Comparison of ENCODE assay signal across 32 mouse cellular contexts in genomic region chr5:103612316-103612715, GRCm38 (mm10). TPM values are rescaled to one million over a fixed set of nuclear protein-coding genes. Genes with fewer than 3 reads are reported as not detected.
DNase-seq lines count a peak whose midpoint lies in the region; ATAC-seq and TF ChIP-seq lines count a peak whose summit lies in the region.
"Had no signal": no experiment of that assay in that cellular context is flagged by ENCODE, and none has a peak within 500 bp of the region (broad histone marks: within the 10 kb centered on the region; RNA-seq: fewer than 3 reads in every experiment).

No protein-coding gene starts in this region.

- H3K9ac ChIP-seq in intestine, postnatal 0 days (ENCODE audit: low read depth, low read length): no peak overlapping the region
- no peak overlapping the region for H3K9ac ChIP-seq in intestine, embryonic 15.5 days
- H3K9ac ChIP-seq in lung, postnatal 0 days (replicated peaks; ENCODE audit: low read depth): no peak overlapping the region
- H3K9ac ChIP-seq: embryonic facial prominence, embryonic 15.5 days; forebrain, embryonic 15.5 days; heart, embryonic 15.5 days; limb, embryonic 13.5 days; liver, embryonic 15.5 days; neural tube, embryonic 12.5 days had no signal

- H3K27me3 ChIP-seq in intestine, postnatal 0 days (replicated peaks; ENCODE audit: control insufficient read depth, insufficient read depth, low read length): no peaks in the 10 kb centered on the region
- no peaks in the 10 kb centered on the region for H3K27me3 ChIP-seq in intestine, embryonic 15.5 days (replicated peaks)
- no peaks in the 10 kb centered on the region for H3K27me3 ChIP-seq in lung, postnatal 0 days (replicated peaks; ENCODE audit: insufficient read depth, low read length)
- H3K27me3 ChIP-seq: embryonic facial prominence, embryonic 15.5 days; forebrain, embryonic 15.5 days; heart, embryonic 15.5 days; limb, embryonic 13.5 days; liver, embryonic 15.5 days; neural tube, embryonic 12.5 days had no signal

- TF ChIP-seq EP300 in lung, postnatal 0 days (IDR thresholded peaks at IDR 0.05): no peak

- peak; percentile 42 to 45 for DNase-seq in lung, adult 18-20 months
- DNase-seq in lung, postnatal 25 days (ENCODE audit: low spot score): no peak
- no peak for DNase-seq in lung, postnatal 0 days (ENCODE audit: low spot score)
- DNase-seq in lung, postnatal 36 days: peak; percentile 72
- DNase-seq in left cerebral cortex, postnatal 10 days (ENCODE audit: extremely low spot score in 1 of 2, low spot score in 2 of 2): no peak
- DNase-seq: adrenal gland, adult 2 months; cerebellum, adult 11 months; cerebellum, adult 9-11 months; gastrocnemius, postnatal 14 days; heart, adult 18-20 months; kidney, adult 11 months; kidney, postnatal 10 days; layer of hippocampus, postnatal 36 days; midbrain, embryonic 14.5 days; right cerebral cortex, postnatal 14 days; thymus, postnatal 14 days had no signal

- H3K27ac ChIP-seq in intestine, postnatal 0 days (ENCODE audit: low read depth, low read length): no peak overlapping the region
- H3K27ac ChIP-seq in intestine, embryonic 15.5 days: no peak overlapping the region
- H3K27ac ChIP-seq in lung, postnatal 0 days (ENCODE audit: low read length): no peak overlapping the region
- H3K27ac ChIP-seq: embryonic facial prominence, embryonic 15.5 days; forebrain, embryonic 15.5 days; heart, embryonic 15.5 days; limb, embryonic 13.5 days; liver, embryonic 15.5 days; neural tube, embryonic 12.5 days had no signal

- TF ChIP-seq CTCF in intestine, postnatal 0 days (IDR thresholded peaks at IDR 0.05; ENCODE audit: low read depth): peak; percentile 37
- TF ChIP-seq CTCF in lung, postnatal 0 days (IDR thresholded peaks at IDR 0.05): peak; percentile 68

- H3K4me2 ChIP-seq in intestine, postnatal 0 days (replicated peaks; ENCODE audit: low read depth): no peak overlapping the region
- no peak overlapping the region for H3K4me2 ChIP-seq in intestine, embryonic 15.5 days (replicated peaks)
- H3K4me2 ChIP-seq in lung, postnatal 0 days (replicated peaks; ENCODE audit: low read depth, low read length): no peak overlapping the region
- H3K4me2 ChIP-seq: embryonic facial prominence, embryonic 15.5 days; forebrain, embryonic 15.5 days; heart, embryonic 15.5 days; limb, embryonic 13.5 days; liver, embryonic 15.5 days; neural tube, embryonic 12.5 days had no signal

- no peaks in the 10 kb centered on the region for H3K4me1 ChIP-seq in intestine, postnatal 0 days (replicated peaks; ENCODE audit: control insufficient read depth, insufficient read depth, low read length)
- H3K4me1 ChIP-seq in intestine, embryonic 15.5 days (replicated peaks): no peaks in the 10 kb centered on the region
- H3K4me1 ChIP-seq in lung, postnatal 0 days (ENCODE audit: insufficient read depth, low read depth, low read length): no peaks in the 10 kb centered on the region
- H3K4me1 ChIP-seq: embryonic facial prominence, embryonic 15.5 days; forebrain, embryonic 15.5 days; heart, embryonic 15.5 days; limb, embryonic 13.5 days; liver, embryonic 15.5 days; neural tube, embryonic 12.5 days had no signal

- no peaks in the 10 kb centered on the region for H3K36me3 ChIP-seq in intestine, postnatal 0 days (ENCODE audit: control insufficient read depth, insufficient read depth)
- no peaks in the 10 kb centered on the region for H3K36me3 ChIP-seq in intestine, embryonic 15.5 days
- no peaks in the 10 kb centered on the region for H3K36me3 ChIP-seq in lung, postnatal 0 days (ENCODE audit: insufficient read depth, low read length)
- H3K36me3 ChIP-seq: embryonic facial prominence, embryonic 15.5 days; forebrain, embryonic 15.5 days; heart, embryonic 15.5 days; limb, embryonic 13.5 days; liver, embryonic 15.5 days; neural tube, embryonic 12.5 days had no signal

- no peak overlapping the region for H3K4me3 ChIP-seq in intestine, postnatal 0 days (ENCODE audit: low read depth, low read length)
- no peak overlapping the region for H3K4me3 ChIP-seq in intestine, embryonic 15.5 days (replicated peaks)
- no peak overlapping the region for H3K4me3 ChIP-seq in lung, postnatal 0 days (ENCODE audit: low read depth, low read length)
- H3K4me3 ChIP-seq: embryonic facial prominence, embryonic 15.5 days; forebrain, embryonic 15.5 days; heart, embryonic 15.5 days; limb, embryonic 13.5 days; liver, embryonic 15.5 days; neural tube, embryonic 12.5 days had no signal

- intact Hi-C loops in left cerebral cortex, postnatal 10 days (cut with DNase I): no loop called here

- WGBS in intestine, postnatal 0 days: 86% methylated on average over 7 of the region's 7 CpGs
- WGBS in intestine, embryonic 15.5 days: 88% methylated on average over 7 of the region's 7 CpGs
- WGBS in lung, postnatal 0 days: 67% methylated on average over 7 of the region's 7 CpGs

- no peaks in the 10 kb centered on the region for H3K9me3 ChIP-seq in intestine, postnatal 0 days (ENCODE audit: control insufficient read depth)
- no peaks in the 10 kb centered on the region for H3K9me3 ChIP-seq in intestine, embryonic 15.5 days
- no peaks in the 10 kb centered on the region for H3K9me3 ChIP-seq in lung, postnatal 0 days (ENCODE audit: low read length)
- H3K9me3 ChIP-seq: embryonic facial prominence, embryonic 15.5 days; forebrain, embryonic 15.5 days; heart, embryonic 15.5 days; limb, embryonic 13.5 days; liver, embryonic 15.5 days; neural tube, embryonic 12.5 days had no signal

- ATAC-seq in intestine, postnatal 0 days: no peak
- no peak for ATAC-seq in intestine, embryonic 15.5 days
- peak; percentile 29 for ATAC-seq in lung, postnatal 0 days
- ATAC-seq: forebrain, embryonic 15.5 days; hindbrain, embryonic 16.5 days had no signal

RNA-seq across cellular contexts. Expression of gene Slc10a6, which starts 16.9 kb away (rescaled TPM):
- polyA plus RNA-seq in intestine, postnatal 0 days (2015; fragmentation: Nextera tagmentation; extraction: Ambion mirVana): 0.38 and 0.56 TPM in 2 replicates
- 0.49 and 0.68 TPM in 2 replicates for polyA plus RNA-seq in intestine, embryonic 15.5 days (2015; fragmentation: Nextera tagmentation; extraction: Ambion mirVana)
- 6.9 and 13.8 TPM in 2 replicates for polyA plus RNA-seq in lung, postnatal 0 days (2015; fragmentation: Nextera tagmentation; extraction: Ambion mirVana)
- total RNA-seq in left cerebral cortex, postnatal 10 days (2021): under 1 TPM in 1 of 2 experiments, not detected in 1; 0.15 TPM
- total RNA-seq: common myeloid progenitor, adult 5-6 weeks; hematopoietic stem cell, adult 5-6 weeks; layer of hippocampus, adult 18-20 months; layer of hippocampus, postnatal 36 days; MEL had no signal
- polyA plus RNA-seq: forebrain, embryonic 15.5 days; limb, embryonic 13.5 days; liver, embryonic 15.5 days had no signal

RNA-seq across cellular contexts. Expression of gene 1700016H13Rik, which starts 43.5 kb away (rescaled TPM):
- 0.23 TPM in 1 of 2 replicates, not detected in the other for polyA plus RNA-seq in intestine, postnatal 0 days (2015; fragmentation: Nextera tagmentation; extraction: Ambion mirVana)
- polyA plus RNA-seq in intestine, embryonic 15.5 days (2015; fragmentation: Nextera tagmentation; extraction: Ambion mirVana): 0.19 and 0.28 TPM in 2 replicates
- polyA plus RNA-seq in lung, postnatal 0 days (2015; fragmentation: Nextera tagmentation; extraction: Ambion mirVana): 1.3 and 1.5 TPM in 2 replicates
- not detected for total RNA-seq in left cerebral cortex, postnatal 10 days (2021)
- total RNA-seq: adrenal gland, adult 2 months; adrenal gland, postnatal 4 days; common myeloid progenitor, adult 5-6 weeks; heart, adult 18-20 months; hematopoietic stem cell, adult 5-6 weeks; layer of hippocampus, adult 18-20 months; layer of hippocampus, postnatal 36 days; left cerebral cortex, postnatal 14 days had no signal
- polyA plus RNA-seq: adrenal gland, adult 2 months; C2C12; limb, embryonic 13.5 days; liver, embryonic 15.5 days had no signal

Comparison
In these comparisons a context has a peak if more than half of its experiments do, and no peak if none do; other contexts are left out.
1. DNase-seq: peak in lung, adult 18-20 months (2 of 2) and lung, postnatal 36 days (single experiment); none in lung, postnatal 25 days (single experiment), lung, postnatal 0 days (single experiment) and left cerebral cortex, postnatal 10 days (0 of 2).